Mouse (Mus musculus): ENCODE data around the gene Mup5.
"Not testable (repeated sequence)": the region's sequence is repeated elsewhere in the genome, so short reads cannot be mapped to it uniquely, and the experiment has no call there.

Gene Mup5

DNA sequence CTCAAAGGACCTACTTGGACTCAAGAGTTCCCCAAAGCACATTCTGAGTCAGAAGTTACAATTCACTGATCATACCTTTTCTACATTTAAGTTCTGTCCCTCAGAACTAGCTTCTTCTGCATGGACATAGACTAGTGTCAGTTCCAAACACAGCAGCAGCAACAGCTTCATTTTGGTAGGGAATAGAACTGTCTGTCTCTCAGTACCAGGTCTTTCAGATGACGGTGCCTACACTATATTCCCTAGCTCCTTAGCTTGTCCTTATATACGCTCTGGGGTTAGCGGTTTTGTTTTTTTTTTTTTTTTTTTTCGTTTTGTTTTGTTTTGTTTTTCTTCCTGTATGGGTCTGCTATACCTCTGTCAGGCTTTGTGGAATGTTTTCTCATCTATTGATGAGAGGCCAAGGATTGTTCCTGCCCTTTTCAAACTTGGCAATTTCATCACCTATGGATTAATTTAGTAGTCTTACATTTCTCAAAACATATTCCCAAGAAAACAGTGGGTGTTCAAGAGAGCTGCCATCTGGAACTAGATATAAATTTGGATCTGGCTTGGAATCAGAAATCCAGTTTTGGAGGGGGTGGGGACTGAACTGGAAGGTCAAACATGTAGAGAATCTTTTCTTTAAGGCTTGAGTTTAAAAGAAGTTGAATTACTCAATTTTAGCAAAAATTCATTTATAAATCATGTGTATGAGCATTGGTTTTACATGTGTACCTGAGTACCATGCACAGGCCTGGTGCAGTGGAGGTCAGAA lies at the start of gene Mup5:
Gene Mup5, minus strand, starts transcription at position 282 of the 757 bp plus-strand sequence.
- no peak for DNase-seq

DNA sequence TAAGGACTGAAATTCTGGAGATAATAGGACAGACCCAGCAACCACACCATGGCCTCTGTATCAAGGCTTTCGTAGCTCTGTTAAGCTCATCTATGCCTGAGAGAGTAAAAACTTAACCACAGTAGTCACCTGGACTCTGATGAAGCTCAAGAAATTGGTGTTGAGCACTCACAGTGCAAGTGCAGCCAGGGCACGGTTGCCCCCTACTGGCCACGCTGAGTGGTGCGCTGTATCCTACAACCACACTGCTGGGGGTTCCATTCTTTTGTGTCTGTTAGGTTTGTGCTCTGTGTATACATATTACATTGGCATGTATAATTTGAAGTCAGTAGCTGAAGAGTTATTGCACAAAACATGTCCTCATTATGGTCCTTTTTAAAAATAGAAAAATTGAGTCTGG lies 23.1 kb upstream of the Mup5 start:
- peak; percentile 31 to 76 for DNase-seq

DNA sequence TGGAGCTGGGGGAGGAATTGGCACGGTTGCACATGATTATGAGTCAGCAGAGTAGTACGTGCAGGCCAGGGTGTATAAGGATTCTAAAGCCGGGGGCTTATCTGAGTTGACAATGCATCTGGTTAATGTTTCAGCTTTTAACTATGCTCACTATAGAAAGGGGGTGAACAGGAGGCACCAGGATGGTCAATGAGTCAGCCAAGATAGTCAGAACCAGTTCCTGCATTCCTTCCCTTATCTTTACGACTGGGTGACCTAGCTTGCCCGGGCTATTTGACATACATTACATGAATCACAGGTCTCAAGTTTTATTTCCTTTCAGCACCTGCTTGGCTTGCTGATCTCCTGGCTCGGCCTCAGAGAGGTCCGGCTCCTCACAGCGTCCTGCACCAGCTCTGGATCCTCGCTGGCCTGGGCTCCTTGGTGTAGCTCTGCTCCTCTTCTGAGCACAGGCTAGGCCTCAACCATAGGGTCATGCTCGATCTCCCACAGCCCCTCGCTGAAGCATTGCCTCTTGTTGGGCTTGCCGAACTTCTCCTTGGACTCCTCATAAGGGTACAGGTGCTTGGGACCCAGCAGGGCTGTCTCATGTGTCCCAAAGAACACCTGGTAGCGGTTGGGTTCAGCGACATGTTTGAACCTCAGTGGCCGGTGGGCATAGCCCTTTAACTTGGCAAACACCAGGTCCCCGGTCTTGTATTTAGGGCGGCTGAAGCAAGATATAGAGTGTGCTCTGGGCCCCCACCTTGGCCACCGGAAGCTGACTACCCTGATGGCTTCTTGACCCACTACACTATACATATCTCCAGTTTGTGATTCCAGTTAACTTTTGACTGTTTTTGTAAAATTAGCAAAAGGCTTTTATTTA lies 21.0 kb upstream of the Mup5 start:
- DNase-seq = no peak

DNA sequence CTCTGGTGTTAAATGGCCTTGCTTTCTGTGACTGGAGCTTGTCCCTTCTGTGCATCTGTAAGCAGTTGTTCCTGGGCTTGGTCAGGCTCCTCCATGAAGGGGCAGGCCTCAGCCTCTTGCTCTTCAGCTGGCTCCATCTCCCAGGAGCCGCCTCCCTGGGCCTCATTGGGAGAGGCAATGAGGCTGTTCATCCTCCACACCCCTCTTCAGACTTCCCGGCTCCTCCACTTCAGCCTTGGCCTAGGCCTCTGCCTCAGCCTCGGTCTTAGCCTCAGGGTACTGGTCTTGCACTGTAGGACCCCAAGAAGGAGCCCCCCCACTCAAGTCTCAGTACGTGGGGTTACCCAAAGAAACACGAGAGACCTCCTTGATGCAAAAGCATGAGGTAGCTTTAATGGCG lies 20.3 kb upstream of the Mup5 start:
- DNase-seq = no peak

DNA sequence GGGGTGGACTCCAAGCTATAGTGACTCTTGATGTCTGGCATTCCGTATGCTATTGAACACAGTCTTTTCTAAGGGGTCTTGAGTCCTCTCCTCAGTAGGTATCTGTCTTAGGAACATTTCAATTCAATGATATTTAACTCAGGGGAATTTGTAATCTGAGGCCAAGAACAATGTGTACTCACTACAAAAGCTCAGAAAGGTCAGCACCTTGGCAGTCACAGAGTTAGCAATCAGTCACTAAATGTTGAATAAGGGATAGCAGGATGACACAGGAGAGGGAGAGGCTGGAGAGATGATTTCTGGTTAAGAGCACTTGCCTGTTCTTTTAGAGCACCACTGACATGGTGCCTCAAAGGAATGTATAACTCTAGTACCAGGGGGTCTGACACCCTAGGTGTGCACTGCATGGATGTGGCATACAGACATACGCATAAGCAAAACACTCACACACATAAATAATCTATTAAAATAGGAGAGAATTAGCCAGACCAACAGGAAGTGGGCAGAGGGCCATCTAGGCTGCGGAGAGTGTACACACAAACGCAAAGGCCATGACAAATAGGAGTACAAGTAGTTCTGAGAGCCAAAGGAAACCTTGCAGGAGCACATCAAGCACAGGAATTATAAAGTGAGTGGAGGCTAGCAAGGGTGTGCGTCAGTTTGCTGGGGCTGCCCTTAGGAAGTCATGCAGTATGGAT lies 9.9 kb upstream of the Mup5 start:
- DNase-seq = peak; percentile 53 to 59

DNA sequence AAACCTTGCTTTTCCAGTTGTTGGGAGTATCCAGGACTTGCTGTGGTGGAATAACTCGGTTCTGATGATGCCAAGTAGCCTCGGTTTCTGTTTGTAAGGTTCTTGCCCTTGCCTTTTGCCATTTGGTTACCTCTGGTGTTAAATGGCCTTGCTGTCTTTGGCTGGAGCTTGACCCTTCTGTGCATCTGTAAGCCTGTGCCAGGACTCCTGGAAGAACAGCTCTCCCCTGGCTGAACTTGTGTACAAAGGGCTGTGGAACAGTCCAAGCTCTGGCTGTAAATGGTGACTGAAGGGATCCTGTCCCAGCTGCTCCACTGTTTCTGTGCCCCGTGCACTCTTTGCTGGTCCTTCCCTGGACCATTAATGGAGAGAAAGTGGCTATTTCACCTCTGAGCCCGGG lies 5.8 kb downstream of the Mup5 start:
- DNase-seq = peak in 1 of 2 experiments; percentile 14

DNA sequence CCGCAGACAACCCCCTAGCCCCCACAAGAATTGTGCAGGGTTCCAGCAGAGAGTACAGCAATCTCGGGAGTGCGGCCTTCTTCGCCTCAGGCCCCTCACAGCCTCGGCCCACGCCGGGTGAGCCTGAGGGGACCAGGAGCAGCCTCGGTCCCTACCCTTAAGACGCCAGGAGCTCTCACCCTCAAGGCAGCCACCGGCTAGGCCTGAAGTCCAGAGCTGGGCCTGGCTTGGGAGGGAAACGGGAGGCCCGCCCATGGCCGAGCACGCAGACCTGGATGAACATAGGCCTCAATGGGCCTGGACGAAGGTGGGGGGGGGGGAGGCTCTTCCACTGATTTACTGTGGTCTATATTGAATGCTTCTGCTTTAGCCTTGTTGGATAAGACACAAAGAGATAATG lies 11.8 kb downstream of the Mup5 start:
- DNase-seq = no peak

DNA sequence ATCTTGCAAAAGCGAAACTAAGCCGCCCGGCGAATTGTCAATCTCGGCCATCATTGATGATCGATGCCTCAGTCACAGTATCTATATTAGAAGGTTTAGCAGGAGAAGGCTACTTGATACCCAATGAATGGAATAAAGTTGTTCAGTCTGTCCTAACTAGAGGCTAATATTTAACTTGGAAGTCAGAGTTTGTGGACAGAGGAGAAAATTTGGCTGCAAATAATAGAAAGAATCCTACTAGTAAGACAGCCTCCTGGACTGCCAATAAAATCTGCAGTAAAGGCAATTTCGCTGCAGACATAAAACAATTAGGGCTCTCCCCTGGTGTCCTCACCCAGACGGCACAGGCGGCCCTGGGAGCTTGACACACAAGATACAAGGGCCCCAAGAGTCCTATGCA lies 12.5 kb downstream of the Mup5 start:
- DNase-seq = peak; percentile 13 to 29

DNA sequence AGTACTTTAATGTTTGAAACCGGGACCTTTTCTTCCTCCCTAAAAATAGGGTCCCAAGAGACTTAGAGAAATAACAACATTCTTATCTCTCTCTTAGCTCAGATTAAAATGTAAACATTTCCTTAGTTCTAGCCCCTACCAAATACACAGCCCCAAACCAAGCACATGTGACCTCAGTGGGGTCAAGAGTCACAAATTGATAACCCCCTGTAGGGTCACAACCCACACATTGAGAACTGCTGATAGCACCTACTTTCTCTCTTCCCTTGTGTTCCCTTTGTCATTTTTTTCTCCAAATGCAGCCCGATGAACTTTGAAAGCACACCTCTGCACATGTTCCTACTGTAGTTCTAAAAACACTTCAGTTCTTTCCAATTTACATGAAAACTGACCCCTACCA lies 19.4 kb downstream of the Mup5 start:
- DNase-seq = no peak

DNA sequence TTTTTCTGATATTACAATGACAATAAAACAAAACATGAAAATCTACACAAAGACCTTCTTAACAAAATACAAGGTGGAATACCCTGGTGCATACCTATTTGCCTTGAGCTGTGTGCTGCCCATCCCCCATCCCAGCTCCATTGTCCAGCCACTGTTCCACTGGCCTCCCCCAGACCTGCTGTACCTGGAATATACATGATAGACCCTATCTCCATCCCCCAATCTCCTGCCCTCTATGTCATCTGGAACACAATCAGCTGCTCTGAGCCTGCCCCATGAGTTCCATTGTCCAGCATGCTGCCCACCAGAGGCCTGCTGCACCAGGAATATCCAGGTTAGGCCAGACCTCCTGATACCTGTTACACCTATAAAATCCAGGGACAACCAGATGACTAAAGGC lies 21.6 kb downstream of the Mup5 start:
- DNase-seq = no peak

DNA sequence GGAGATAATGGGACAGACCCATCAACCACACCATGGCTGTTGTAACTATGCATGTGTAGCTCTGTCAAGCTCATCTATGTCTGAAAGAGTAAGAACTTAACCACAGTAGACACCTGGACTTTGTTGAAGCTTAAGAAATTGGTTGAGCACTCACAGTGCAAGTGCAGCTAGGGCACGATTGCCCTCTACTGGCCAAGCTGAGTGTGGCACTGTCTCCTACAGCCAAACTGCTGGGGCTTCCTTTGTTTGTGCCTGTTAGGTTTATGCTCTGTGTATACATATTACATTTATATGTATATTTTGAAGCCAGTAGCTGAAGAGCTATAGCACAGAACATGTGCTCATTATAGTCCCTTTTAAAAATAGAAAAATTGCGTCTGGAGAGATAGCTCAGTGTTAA lies 23.8 kb downstream of the Mup5 start:
- peak; percentile 59 to 76 for DNase-seq

DNA sequence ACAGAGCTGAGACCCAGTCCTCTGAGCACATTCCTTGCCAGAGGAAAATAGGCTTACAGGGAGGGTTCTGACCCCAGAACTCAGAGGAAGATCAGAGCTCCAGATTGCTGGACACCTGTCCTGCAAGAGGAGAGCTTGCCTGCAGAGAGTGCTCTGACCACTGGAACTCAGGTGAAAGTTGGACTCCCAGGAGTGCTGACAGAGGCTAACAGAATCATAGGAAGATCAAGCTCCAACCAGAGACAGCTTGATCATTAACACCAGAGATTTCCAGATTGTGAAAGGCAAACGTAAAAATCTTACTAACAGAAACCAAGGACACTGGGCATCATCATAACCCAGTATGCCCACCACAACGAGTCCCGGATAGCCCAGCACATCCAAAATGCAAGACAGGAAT lies 26.1 kb downstream of the Mup5 start:
- peak; percentile 28 to 62 for DNase-seq

DNA sequence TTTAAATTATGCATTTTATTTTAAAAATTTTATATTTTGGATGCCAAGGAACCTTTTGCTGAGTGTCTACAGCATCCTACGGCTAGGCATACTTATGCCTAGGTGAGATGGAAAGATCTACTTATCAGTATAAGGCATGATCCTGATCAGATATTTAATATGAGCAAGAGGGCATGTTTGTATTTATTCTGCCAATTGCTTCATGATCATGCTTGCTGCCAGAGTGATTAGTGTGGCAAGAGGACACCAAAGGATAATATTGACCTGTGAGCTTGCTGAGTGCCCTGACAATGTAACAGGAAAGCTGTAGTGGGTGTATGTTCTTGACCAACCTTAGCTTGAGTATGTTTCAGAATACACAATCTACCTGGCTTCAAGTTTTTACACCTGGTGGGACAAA lies 45.3 kb downstream of the Mup5 start:
- not testable (repeated sequence) for DNase-seq

DNA sequence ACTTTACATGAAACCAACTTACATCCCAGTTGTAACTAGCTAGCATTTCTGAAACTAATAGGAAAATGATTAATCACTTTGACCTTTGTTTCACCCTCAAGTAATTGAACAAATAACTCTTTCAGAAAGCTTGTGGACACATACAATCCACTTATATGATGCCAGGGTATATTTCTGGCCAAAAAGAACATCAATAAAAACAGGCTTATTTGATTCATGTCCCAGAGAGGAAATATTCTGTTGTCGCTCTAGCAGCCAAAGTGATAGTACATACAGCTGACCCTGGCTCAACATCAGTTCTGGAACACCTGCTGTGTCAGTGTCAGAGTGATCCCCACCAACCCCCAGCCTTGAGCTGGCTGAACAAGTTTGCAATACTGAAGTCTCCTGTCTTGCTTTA lies 50.8 kb downstream of the Mup5 start:
- not testable (repeated sequence) for DNase-seq

DNA sequence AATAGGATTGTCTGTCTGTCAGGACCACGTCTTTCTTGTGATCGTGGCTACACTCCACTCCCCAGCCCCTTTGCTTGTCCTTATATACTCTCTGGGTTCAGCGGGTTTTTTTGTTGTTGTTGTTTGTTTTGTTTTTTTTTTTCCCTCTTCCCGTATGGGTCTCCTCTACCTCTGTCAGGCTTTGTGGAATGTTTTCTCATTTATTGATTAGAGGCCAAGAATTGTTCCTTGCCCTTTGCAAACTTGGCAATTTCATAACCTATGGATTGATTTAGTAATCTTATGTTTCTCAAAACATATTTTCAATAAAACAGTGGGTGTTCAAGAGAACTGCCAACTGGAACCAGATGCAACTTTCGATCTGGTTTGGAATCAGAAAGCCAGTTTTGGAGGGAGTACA lies 52.9 kb downstream of the Mup5 start, which contains the start of gene Mup19:
Gene Mup19, minus strand, starts transcription at position 101 of the 400 bp plus-strand sequence.
- DNase-seq = not testable (repeated sequence)

Measured in kidney, postnatal 36 days (tissue).